Mouse (Mus musculus) c-Kit-positive CD71-positive TER-119-negative erythroid progenitor cells, embryonic 14.5 days (primary cell): ENCODE measurements at regions not wholly inside any gene's neighbourhood (a gene's known extent, or its start where the extent isn't known, plus 50 kb on each side); places are given as distances from the start of the nearest gene placed in this dataset.

Experiments
- DNase-seq: peaks from one replicate; pipeline ENCODE4 v3.0.0-alpha.2; 2013; ENCODE audit warnings: low read depth

DNA sequence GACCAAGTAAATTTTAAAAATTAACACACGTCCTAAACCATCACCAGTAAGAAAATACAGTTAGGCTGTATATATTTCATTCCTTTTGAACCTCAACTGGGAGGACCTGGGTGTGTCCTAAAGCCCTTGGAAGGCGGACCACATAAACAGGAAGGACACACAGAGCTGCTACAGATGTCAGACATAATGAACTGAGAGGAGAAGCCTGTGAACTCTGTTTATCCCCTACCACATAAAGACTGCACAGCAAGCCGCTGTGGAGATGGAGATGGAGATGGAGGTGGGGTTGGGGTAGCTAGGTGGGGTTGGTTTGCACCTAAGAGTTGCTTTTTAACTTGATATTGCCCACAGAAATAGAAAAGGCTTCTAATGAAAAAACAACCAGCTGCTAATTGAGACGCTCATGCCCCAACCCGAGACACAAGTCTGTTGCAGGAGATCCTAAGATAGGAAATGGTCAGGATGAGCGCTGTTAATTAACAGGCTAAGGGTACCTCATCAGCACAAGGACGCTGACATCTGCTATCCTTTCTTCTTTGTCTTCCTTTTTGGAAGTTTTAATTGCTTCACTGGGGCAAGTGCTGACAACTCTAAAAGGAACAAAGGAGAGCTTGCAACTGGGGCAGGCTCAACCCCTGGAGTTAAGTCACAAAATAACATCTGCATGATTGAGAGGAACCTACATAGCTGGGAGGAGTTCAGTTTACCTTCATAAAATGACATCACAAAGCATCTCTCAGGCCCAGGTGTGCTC, 119.3 kb upstream of the Lyplal1 start:
- DNase-seq, result no peak

DNA sequence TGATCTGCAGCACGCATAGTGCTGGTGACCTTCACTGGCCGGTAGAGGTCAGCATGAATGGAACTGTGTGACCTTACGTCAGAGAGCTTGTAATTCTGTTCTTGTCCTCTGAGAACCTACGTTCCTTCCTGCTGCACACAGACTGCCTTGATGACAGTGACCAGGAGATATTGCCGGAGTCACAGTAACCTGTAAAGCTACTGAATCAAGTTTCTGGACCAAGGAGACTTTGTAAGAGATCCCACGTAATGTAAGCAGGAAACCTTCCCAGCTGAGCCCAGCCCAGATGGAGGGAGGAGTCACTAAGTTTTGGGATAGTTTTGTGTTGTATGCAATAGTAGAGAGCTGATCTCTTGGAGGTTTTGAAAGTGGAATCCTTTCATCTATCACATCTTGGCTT, 117.4 kb upstream of the Lyplal1 start:
- no peak for DNase-seq

DNA sequence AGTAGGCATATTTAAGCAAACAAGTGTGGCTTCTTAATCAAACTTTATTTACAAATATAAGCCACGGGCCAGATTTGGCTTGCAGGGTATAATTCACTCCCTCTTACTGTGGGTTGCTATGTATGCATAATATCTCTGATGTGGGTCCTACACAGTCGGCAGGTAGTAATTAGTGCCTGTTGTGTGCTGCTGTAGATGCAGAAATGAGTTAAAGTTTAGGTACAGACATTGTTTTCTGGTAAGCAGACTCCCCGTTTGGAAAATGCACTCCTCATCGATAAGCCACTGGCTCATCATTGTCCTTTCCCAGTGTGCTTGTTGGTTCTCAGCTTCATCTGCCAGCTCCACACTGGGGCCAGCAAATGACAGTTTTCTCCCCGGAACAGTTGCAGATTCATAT, 113.4 kb upstream of the Lyplal1 start:
- no peak for DNase-seq

DNA sequence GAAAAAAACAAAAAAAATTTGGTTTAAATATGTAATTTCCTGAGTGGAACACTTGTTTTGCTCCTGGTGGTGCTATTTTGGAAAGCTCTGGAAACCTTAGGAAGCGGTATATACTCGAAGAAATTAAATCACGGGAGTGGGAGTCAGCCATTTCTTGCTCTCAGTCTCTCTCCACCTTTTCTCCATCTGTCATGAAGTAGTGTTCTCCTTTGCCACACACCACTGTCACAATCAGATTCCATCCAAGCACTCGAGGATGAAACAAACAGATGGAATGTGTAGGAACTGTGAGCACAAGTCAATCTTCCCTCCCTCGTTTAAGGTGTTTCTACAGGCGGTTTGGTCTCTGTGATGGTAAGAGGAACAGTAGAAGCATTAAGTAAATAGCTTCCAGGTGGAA, 112.7 kb upstream of the Lyplal1 start:
- no peak for DNase-seq

DNA sequence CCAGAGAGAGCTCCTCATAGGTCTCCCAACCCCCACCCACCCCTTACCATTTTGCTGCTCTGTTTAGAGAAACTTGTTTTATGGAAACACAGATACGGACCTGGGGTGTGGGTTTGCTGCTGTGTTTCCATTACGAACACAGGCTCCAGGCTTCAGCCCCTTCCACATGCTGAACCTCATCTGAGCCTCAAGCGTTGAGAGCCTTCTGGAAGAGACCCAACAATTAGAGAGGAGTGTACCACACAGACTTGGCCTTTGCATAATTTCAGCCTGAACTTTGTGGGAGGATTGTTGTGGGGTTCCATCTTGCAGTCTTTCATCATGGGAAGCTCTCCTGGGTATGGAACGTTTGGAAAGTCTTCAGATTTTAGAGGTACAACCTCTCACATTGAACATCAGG, 111.3 kb upstream of the Lyplal1 start:
- no peak for DNase-seq

DNA sequence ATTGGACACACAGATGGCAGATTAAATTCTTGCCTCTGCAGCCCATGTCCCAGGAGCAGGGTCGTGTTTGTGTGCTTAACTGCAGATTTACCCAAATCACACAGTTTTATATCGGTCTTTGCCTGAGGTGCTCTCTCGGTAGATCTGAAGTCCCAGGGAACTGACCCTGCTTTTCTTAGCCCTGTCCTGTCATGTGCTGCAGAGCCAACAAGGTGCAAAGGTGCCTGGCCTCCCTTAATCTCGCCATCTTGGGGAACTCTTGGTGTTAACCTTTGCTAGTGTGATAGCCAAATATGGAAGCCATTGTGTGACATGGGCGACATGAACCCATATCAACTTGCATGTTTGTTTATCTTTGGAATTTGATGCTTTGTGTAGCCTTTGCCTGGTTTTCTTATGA, 107.1 kb upstream of the Lyplal1 start:
- no peak for DNase-seq

DNA sequence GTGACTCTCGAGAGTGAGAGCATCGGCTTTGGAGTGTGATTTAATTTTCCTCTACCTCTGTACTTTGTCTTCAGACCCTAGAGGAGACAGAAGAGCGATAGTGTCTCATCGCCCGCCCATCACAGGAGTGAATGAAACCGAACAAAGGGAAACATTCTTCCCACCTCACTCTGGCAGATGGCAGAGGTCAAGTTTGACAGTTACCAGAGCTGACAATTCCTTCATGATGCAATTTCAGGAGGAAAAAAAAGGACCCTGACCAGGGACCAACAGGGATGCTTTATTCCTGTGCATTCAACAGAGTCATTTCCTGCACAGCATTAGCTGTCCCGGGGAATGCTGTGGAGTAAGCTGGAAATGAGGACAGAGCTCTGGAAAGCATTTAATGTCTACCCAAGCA, 106.3 kb upstream of the Lyplal1 start:
- no peak for DNase-seq

DNA sequence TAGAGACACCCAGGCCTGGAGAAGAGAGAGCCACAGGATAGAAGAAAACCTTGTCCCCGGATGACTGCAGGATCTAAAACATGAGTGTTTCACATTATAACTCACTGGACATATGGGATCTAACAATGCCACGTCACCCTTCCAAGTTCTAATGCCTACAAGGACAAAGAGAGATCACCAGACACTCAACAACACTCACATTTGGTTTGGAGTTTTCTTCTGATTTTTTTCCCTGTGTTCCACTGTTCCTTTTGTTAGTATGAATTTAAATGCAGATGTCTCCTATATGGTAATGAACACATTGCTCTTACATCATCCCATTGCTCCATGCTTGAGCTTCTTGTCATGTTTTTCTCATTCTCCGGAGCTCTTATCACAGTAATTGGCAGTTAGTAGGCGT, 101.9 kb upstream of the Lyplal1 start:
- no peak for DNase-seq

DNA sequence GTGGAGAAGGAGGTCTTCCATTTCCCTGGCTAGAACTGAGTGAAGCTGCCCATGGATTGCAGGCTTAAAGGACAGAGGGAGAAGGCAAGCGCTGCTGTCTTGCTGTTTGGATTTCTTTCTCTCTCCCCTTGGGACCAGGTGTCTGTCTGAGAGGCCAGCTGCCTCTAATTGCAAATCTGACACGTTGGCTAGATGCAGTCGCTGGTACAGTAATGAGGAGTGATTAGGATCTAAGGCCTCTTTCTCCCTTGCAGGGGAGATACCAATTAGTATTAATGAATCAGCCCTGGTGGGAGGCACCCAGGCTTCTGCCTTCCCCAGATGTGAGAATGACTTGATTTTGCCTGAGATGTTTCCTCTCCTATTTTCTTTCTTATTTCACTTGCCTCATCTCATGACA, 100.1 kb upstream of the Lyplal1 start:
- no peak for DNase-seq

DNA sequence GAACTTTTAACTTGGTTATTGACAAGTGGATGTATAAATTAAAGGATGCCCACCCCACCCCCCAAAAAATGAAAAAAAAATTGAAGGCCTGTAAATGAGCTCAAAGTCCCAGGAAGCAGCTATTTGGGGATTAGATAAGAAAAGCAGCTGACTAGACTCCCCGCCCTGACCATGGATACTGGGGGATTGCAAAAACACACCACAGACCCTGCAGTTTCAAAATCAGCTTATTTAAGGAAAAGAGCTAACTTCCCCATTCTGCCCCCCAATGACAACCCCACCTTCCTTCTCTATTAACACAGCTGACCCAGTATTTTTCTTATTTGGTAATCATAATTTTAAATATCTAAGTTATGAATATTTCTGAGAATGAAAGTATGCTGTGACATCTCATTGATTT, 87.0 kb upstream of the Lyplal1 start:
- no peak for DNase-seq

DNA sequence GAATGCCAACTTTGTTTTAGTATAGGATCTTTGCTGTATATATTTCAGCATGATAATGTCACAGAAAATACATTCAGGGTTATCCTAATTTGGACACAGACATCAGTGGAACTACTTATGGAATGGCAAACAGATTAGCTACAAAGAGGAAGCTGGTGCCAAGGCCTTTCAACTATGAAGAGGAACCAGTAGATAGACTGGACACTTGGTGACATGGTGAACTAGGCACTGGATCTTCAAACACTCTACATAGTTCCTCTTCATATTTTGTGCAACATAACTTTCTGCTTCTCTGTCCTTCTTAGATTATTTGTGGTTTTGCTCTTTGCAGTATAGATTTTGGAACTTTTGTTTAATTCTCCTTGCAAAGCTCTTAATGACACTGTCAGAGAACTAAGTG, 85.4 kb upstream of the Lyplal1 start:
- DNase-seq, result no peak

DNA sequence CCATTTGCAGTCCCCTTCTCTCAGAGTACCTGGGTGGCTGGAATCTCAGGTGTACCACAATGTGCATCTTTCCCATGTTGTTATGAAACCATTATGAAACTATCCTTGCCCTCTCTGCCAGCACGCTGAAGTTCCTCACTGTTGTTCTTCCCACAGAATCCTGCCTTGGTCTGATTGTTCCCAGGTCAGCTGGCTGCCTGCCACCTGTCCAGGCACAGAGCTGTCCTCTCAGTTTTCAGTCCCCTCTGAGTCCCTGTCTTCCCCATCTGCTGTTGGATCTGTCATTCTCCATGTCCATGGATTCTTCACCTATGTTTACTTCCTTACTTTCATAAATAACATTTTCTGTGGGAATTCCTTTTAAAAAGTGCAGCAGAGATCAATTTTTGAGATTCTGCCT, 81.3 kb upstream of the Lyplal1 start:
- DNase-seq, result no peak

DNA sequence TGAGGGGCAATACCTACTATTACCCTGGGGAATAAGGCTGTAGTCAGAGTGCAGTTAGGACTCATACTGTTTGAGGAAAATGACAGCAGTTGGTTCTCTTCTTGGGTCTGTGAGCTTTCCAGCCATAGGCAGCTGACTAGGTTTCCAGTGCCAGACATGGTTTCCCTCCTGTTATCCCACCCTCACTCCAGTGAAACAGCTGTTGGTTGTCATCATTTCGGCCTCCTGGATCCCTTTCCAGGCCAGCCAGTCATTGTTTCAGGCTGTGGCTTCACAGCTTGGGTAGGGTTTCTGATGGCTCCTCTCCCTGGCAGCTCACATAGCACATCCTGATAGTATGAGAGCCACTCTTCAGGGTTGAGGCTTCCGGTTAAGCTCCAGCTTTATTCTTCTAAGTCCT, 79.9 kb upstream of the Lyplal1 start:
- no peak for DNase-seq

DNA sequence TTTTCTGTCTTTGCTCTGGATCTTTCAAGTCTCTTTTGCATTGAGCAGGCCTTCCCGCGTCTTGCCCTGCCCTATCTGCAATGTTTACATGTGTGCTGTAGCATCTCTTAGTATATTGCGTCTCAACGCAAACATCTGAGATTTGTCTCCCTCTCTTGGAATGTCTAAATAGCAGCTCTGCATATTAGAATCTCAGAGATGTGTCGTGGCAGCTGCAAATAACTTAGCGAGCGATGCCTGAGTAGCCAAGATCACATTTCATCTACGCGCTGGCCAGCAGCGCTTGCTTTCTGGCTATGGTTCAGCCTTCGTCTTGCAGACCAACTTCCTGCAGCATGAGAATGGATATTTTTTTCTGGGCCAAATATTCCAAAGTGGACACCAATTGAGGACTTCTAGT, 72.3 kb upstream of the Lyplal1 start:
- no peak for DNase-seq

DNA sequence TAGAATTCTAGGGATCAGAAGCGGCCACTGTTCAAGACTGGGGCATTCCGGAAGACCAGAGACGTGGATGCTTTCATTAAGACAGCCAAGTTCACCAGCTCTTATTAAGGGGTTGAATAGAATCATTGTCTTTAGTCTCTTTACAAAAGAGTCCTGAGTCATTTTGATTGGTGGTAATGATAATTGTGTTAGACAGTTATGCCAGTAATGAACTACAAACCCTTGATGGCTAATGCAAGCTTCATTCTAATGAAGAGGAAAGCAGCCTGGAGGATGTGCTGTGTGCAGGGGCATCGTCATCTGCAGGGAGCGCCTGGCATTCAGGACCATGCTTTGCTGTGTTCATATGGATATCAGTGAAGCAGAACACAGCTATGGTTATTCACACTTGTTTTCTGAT, 70.3 kb upstream of the Lyplal1 start:
- DNase-seq, result no peak

DNA sequence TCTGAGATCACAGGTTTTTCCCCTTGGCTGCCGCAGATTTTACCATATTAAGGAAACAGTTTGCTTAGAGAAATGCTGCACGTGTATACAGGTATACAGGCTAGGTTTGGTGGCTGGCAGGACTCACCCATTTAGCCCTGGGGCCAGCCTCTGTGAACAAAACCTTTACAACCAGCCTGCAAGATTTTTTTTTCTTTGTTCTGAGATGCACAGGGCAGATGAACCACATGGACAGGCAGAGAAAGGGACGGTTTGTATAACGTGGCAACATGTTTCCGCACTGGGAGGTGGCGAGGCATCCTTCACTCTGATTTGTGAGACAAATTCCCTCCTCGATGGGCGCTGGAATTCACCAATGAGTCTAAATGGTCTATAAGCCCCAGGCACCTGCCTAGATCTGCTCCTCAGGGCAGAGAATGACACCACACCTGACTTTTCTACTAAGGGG, 66.1 kb upstream of the Lyplal1 start:
- no peak for DNase-seq

DNA sequence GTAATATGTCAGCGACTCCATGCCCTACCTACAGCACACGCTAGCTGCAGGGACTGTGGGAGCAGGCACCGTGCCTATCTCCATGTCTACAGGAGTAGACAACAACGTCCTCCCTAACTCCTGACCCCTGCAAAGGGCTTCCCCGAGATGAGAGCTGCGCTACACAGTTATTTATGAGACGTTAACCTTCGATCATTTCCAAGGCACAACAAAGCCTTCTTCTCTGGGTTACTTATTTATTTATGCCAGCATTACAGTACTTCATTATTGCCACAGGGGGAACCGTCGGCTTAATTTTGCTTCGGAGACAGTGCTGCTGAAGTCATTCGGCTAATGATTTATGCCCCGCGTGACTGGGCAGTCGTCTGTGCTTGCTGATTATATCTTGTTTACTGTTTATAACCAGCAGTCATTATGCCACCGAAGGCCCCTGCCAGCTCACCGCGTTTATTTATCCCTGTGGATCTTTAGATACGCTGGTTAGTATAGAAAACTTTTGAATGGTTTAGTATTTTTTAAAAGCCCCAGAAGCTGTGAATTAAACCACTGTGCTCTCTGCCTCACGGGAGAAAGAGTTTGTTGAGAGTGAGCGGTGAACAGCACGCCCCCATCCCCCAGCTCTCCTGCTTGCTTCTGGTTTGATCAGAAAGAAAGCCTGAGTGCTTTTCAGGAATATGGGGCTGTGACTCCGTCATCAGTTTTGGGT, 65.5 kb upstream of the Lyplal1 start:
- DNase-seq, result no peak

DNA sequence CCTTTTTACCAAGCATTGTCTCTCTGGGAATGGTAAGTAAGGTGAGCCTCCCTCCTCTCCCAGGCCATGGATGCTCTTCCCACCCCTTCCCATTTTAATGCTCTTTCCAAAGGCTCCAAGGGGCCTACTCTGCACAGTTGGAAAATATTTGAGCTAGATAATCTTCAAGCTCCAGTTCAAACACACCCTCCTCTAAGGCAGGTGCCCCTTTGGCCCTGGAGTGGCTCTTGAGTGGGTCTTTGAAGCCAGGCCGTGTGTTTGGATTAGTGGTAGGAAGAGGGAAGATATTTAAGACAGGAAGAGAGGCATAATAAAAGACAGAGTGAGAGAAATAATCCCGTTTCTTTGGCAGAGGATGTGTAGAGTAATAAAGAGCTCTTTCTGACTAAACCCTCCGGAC, 59.9 kb upstream of the Lyplal1 start:
- DNase-seq, result no peak

DNA sequence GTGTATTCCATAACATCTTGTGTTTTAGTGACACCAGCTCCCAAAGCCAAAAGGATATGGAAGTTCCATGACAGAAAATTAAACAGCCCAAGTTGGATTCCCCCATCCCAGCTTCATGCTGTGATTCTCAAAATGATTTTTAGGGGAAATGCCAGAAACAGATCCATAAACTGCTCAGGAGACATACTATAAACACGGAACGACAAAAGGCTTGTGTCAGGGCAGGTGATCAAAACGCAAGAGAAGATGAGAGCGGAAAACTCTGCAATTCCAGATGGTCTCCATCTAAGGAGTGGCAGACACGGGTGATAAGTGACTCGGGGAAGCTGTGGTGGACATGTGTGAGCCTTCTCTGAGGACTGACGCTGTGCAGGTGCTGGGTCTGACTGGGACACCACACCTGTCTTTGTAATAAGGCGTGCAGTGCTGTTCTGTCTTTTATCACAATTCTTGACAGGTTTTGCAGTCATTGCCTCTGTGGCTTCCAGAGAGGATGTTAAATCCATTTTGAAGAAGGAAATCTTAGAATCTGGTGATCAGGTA, 56.4 kb upstream of the Lyplal1 start:
- no peak for DNase-seq

DNA sequence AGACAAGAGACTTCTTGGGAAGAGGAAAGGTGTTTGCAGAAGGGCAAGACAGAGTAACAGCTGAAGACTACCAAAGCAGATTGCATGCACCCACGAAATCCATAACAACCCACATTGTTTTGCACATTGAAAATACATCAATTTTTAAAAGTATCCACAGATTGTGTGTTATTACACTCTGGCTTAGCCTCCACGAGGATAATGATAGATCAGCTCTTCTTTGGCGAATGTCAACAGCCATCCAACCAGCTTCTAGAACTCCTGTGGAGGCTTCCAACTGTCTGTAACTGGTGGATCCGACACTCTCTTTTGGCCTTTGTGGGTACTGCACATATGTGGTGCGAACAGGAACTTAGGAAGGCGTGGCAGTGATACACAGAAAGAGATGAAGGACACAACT, 54.6 kb upstream of the Lyplal1 start:
- DNase-seq, result no peak
